Mouse (Mus musculus): Measurements from ENCODE around the gene Tmem234. TPM values are rescaled to one million over a fixed set of nuclear protein-coding genes. Genes with fewer than 3 reads are reported as not detected.

Gene Tmem234
- total RNA-seq, 2 experiments from 2014 or later = 120 to 126 TPM

- peak; percentile 86 for ATAC-seq (replicated peaks; ENCODE audit: low FRiP score, low TSS enrichment, poor library complexity, severe bottlenecking)
These were observed 18.6 kb downstream of the Tmem234 start, which contains the start of gene Iqcc for GRCm38 (mm10) chr4:129618786-129619691. Gene Iqcc (minus strand): TSS chr4:129619099.

DNA sequence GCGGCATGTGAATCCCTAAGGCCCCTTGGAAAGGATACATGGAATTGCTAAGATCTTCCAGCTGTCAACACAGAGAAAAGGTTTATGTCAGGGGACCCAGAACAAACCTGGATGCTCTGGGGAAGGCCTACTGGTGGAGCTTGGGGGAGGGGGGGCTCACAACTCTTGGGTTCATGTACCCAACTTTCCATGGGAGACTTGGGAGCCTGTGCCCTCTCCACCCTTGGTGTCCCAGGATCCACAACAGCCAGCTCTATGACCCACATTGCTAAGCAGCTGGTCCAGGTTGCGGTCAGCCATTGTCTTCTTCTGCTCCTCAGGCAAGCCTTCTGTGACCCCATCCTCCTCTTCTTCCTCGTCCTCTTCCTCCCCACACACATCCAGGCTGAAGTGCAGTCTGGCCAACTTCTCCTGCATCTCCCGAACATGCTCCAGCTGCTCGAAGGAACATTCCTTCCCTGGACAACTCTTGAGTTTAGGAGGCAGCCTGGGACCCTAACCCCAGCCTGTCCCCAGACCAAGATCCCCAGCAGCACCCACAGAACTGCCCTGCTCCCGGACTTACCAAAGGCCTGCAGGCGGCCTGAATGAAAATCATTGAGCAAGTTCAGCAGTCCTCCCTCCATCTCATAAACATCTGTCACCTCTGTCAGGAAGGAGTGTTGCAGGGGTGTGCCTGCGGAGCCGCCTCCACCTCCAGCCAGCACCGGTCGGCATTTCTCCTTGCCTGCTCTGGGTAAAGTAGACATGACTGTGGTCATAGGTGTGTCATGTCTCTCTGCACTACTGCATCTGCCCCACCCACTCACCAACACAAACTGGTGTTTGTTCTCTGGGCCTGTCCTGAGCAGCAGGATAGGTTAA lies 20.2 kb downstream of the Tmem234 start:
- ATAC-seq (replicated peaks; ENCODE audit: low FRiP score, low TSS enrichment, poor library complexity, severe bottlenecking) = no peak

DNA sequence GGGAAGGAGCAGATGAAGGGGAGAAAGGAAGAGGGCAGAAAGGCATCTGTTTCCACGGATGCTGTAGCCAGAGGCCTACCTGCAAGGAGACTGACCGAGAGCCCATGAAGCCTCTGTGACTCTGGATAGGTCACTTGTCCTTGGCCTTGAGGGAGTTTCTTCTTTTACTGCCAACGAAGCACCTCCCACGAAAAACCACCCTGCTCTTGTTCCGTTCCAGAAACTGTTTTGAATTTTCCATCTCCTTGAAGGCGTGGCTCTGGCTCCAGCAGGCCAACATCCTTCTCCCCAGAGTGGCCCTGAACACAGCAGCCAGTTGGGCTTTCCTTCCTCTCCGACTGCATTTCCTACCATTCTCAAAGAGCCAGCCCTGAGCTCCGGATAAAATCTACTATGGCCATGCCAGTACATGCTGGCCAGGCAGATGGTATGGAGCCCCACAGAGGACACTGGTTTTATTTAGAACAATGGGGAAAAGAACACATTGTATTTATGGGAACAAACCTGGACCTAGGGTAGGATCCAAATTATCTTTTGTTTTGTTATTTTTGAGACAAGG lies 20.9 kb downstream of the Tmem234 start:
- ATAC-seq (replicated peaks; ENCODE audit: low FRiP score, low TSS enrichment, poor library complexity, severe bottlenecking) = no peak

DNA sequence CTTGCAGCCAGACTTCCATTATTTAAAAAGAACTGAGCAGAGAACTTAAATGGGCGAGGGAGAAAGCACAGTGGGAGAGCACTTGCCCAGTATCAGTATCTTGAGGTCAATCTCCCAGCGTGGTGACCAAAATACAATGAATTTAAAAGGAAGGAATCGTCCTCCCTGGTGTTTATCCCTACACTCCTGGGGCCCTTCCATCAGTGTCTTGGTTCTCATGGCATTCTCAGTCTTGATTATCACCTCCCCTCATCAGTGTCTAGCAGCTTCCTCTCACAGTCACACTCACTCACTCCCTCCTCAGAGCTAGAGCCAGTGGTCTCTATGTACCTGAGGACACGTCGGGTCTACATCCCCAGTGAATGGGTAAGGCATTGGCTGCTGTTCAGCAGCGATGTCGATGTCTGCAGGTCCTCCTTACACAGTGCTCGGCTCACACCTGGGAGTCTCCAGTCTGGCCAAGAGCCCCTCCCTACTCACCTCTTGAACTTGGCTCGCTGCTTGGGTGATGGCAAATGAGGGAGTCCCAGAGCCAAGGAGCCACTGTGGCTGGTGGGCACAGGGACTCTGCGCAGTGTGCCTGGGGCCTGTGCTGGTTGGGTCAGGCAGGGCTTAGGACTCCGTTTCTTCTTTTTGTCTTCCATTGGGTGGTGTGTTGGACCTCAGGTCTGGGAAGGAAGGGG lies 21.8 kb downstream of the Tmem234 start:
- ATAC-seq (replicated peaks; ENCODE audit: low FRiP score, low TSS enrichment, poor library complexity, severe bottlenecking) = no peak

DNA sequence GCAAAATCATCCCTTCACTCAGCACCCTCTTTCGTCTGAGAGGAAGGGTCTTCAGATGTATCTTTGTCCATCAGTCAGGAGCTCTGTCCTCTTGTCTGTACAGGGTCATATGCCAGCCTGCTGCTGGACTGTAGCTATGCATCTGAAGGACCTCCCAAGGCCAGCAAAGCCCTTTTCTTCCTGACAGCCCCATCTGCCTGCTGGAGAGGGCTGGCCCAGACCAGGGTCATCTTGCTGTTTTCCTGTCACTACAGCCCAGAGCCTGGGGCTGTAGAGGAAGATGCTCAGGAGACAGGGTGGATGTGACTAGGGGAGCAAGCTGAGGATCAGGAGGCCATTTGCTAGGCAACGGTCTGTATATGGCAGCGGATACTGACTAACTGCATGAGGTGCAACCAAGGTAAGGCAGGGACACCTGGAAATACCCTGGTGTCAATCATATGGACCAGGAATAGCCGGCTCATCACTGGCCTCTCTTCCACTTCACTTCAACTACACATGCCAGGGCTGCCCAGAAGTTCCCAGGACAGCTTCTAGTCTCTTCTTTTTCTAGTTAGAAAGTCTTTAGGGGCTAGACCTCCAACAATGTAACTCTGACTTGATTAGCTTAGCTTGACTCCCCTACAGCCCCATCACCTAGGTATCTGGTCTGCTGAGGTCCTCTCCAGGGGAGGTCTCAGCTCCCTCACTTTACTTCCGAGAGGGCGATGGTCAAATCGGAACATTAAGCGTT lies 22.5 kb downstream of the Tmem234 start:
- ATAC-seq (replicated peaks; ENCODE audit: low FRiP score, low TSS enrichment, poor library complexity, severe bottlenecking) = no peak

DNA sequence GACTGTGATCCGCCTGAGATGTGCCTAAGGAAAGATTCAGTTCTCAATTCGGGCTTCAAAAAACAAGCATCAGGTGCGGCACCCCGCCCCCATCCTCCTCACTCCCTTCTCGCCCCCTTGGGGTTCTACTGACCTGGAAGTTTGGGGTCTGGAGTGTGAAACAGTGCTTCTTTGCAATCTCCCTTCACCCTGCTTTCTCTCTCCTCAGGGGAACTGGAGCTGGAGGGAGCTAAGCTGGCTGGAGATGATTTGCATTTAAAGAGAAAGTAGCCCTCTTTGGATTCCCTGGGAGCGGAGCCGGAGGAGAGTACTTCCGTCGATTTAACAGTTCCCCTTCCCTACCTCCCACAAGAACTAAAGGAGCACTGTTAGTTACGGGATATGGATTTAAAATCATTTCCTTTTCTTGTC lies 23.2 kb downstream of the Tmem234 start, which contains the start of gene Ccdc28b:
Gene Ccdc28b (minus strand): TSS at position 267 of the 411 bp plus-strand sequence.
- ATAC-seq (replicated peaks; ENCODE audit: low FRiP score, low TSS enrichment, poor library complexity, severe bottlenecking) = no peak

DNA sequence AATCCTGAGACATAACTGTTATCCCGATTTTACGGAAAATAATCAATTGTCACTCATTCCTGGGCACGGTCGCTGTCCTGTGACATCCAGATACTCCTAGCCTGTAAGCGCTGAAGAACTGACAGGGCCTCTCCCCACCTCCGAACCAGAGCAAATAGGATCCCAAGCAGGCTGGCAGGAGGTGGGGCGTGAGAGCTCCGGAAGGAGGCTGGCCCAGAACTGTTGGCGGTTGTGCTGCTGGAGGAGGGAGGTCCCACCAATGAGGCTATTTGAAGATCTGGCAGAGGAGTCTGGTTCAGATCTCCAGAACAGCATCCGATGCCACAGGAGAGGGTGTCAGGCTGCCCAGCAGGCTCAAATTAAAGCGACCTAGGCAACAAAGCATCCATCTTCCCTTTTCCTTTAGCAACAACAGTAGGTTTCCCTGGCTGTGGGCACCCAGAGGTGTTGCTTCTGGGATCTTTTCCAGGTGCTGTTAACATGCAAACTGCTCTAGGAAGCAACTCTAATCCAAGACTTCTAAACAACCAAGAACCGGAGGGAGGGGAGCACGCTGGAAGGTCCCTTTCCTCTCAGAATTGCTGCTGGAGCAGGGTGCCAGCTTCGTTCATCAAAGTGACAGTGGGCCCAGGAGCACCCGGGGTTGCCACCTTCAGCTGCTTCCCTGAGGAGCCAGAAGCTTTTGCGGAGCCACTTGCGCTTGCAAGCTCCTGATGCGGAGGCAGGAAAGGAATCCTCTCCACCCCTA lies 24.0 kb downstream of the Tmem234 start:
- peak; percentile 94 for ATAC-seq (replicated peaks; ENCODE audit: low FRiP score, low TSS enrichment, poor library complexity, severe bottlenecking)

DNA sequence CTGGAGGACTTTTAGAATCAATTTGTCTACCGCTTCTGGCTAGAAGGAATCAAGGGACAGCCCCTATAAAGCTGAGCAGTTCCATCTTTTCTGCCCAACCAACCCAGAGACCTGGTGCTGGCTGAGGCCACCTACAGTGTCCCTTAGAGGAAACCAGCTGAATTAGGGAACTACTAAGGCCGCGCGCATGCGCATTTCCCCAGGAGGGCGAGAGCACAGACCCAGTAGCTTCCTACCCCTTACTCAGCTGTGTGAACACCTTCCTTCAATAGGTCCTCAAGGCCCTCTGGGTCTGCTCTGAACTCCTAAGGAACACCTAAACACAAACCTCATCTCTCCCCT lies 24.5 kb downstream of the Tmem234 start:
- ATAC-seq (replicated peaks; ENCODE audit: low FRiP score, low TSS enrichment, poor library complexity, severe bottlenecking) = peak; percentile 12; the same call in 1 of the 2 replicates

DNA sequence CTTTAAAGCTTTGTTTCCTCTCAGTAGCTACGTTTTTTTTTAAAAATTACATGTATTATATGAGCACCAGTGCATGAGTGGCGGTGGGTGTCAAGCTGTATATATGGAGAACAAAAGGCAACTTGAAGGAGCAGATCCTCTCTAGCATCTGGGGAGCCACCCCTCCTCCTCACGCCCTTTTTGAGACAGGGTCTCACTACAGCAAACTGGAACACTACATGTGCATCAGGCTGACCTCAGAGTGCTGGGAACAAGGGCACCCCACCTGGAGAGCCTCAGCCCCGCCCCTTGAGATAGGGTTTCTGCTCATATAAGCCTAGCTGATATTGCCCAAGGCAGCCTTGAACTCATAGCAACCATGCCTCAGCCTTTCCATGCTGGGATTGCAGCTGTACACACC lies 25.0 kb downstream of the Tmem234 start:
- ATAC-seq (replicated peaks; ENCODE audit: low FRiP score, low TSS enrichment, poor library complexity, severe bottlenecking) = no peak

DNA sequence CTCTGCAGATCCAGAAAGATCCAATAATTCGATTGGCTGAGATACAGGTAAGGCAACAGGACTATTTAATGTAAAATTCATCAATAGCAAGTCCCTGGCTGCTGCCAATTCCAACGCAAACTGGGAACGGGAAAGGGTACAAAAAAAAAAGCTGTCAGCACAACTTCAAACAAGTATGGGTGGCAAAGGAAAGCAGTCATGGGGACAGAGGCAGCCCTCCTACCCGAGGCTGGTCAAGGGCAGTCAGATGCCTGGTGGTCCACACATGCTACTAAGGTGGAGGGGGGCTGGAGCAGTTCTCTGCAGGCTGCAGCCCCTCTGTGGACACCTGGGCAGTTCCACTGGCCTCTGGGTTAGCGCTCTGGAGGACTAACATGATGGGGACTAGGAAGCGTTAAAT lies 25.6 kb downstream of the Tmem234 start:
- ATAC-seq (replicated peaks; ENCODE audit: low FRiP score, low TSS enrichment, poor library complexity, severe bottlenecking) = no peak

- ATAC-seq (replicated peaks; ENCODE audit: low FRiP score, low TSS enrichment, poor library complexity, severe bottlenecking) = no peak
These were observed 30.5 kb downstream of the Tmem234 start for GRCm38 (mm10) chr4:129630944-129631343.

DNA sequence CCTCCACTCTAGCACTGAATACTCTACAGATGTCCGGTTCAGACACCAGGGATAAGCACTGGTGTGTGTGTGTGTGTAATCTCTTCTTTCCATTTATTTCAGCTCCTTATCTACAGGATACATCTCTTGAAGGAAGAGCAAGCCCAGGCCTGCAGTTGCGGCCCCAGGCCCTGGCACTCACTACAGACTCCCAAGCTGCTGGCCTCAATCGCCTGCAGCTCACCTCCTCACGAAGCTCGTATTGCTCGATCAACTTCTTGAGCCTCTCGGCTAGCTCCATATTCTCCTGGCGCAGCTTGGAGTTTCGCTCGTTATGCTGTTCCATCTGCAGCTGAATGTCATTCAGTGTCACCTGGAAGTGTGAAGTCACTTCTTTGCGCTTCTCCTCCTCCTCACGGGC lies 31.4 kb downstream of the Tmem234 start:
- ATAC-seq (replicated peaks; ENCODE audit: low FRiP score, low TSS enrichment, poor library complexity, severe bottlenecking) = no peak

GRCm38 (mm10) chr4:129633852-129634251 lies 33.4 kb downstream of the Tmem234 start:
- ATAC-seq (replicated peaks; ENCODE audit: low FRiP score, low TSS enrichment, poor library complexity, severe bottlenecking) = peak; percentile 56

DNA sequence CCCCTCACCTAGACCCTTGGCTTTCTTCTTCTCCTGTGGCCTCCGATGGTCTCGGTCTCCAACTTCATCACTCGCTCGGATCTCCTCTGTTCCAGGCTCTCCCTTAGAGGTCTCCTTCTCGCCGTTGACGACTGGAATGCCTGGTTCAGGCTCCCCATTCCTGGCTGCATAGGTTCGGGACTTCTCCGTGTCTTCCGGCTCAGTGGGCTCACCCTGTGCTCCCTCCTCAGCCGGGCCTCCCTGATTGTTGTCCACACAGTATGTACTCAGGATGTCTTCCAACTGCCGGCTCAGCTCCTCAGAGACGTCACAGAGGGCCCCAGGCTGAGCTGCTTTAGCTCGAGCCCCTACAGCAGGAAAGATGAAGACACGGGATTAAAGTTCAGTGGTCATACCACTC lies 38.8 kb downstream of the Tmem234 start:
- ATAC-seq (replicated peaks; ENCODE audit: low FRiP score, low TSS enrichment, poor library complexity, severe bottlenecking) = no peak

GRCm38 (mm10) chr4:129640101-129640637 lies 39.7 kb downstream of the Tmem234 start:
- ATAC-seq (replicated peaks; ENCODE audit: low FRiP score, low TSS enrichment, poor library complexity, severe bottlenecking) = 0 out of 2 replicates have a peak, but pooled peaks have one; percentile 8

GRCm38 (mm10) chr4:129640638-129641467 lies 40.4 kb downstream of the Tmem234 start, which contains the start of gene Txlna:
Gene Txlna (minus strand): TSS chr4:129641065.
- peak; percentile 89 for ATAC-seq (replicated peaks; ENCODE audit: low FRiP score, low TSS enrichment, poor library complexity, severe bottlenecking)

- no peak for ATAC-seq (replicated peaks; ENCODE audit: low FRiP score, low TSS enrichment, poor library complexity, severe bottlenecking)
These were observed 41.3 kb downstream of the Tmem234 start for GRCm38 (mm10) chr4:129641756-129642155.
